Mouse (Mus musculus) kidney, postnatal 0 days (tissue): ENCODE measurements around the gene C1ql1. TPM values are rescaled to one million over a fixed set of nuclear protein-coding genes. Genes with fewer than 3 reads are reported as not detected.

Experiments
- ATAC-seq: fragments of 200-750 bp; cut with Nextera tagmentation; replicated peaks from 2 replicates; pipeline ENCODE4 v1.8.0; 2017; ENCODE audit warnings: low read depth, moderate number of reproducible peaks, moderate TSS enrichment, moderate library complexity; ENCODE audit not compliant: low FRiP score
- DNase-seq: peaks from one replicate; pipeline ENCODE4 v3.0.0-alpha.2; 2016; ENCODE audit warnings: low spot score
- H3K27ac ChIP-seq: fragments of 300-500 bp; sonication (generic); 2 replicates; pipeline ENCODE4 v1.5.1; 2014; ENCODE audit warnings: mild to moderate bottlenecking
- H3K27me3 ChIP-seq: fragments of 300-500 bp; sonication (generic); 2 replicates; pipeline ENCODE4 v1.6.1; 2014; ENCODE audit warnings: low read length, mixed read lengths; ENCODE audit not compliant: insufficient read depth
- H3K36me3 ChIP-seq: fragments of 300-500 bp; sonication (generic); 2 replicates; pipeline ENCODE4 v1.6.1; 2014; ENCODE audit warnings: low read length, mixed read lengths; ENCODE audit not compliant: insufficient read depth
- H3K4me1 ChIP-seq: fragments of 300-500 bp; sonication (generic); replicated peaks from 2 replicates; pipeline ENCODE4 v1.6.1; 2014; ENCODE audit warnings: antibody characterized with exemption, low read length, mixed read lengths; ENCODE audit not compliant: insufficient read depth
- H3K4me2 ChIP-seq: fragments of 300-500 bp; sonication (generic); 2 replicates; pipeline ENCODE4 v1.6.1; 2014; ENCODE audit warnings: mild to moderate bottlenecking, low read length, moderate library complexity, mixed read lengths
- H3K4me3 ChIP-seq: fragments of 300-500 bp; sonication (generic); replicated peaks from 2 replicates; pipeline ENCODE4 v1.5.1; 2014; ENCODE audit warnings: low read depth, low read length
- H3K9ac ChIP-seq: fragments of 300-500 bp; sonication (generic); 2 replicates; pipeline ENCODE4 v1.6.1; 2014; ENCODE audit warnings: low read depth, low read length
- H3K9me3 ChIP-seq: fragments of 300-500 bp; sonication (generic); replicated peaks from 2 replicates; pipeline ENCODE4 v1.6.1; 2016; ENCODE audit warnings: low read length, inconsistent platforms, mixed read lengths
- CTCF ChIP-seq: IDR thresholded peaks from 2 replicates; pipeline ENCODE4 v1.5.1; 2016; ENCODE audit warnings: antibody characterized with exemption, low read depth, mild to moderate bottlenecking, moderate library complexity
- WGBS: fragments of 180-500 bp; shearing (Covaris S2); extraction: QIAGEN DNeasy Blood & Tissue Kit; methylation state at CpG from one replicate; pipeline ENCODE4 v1.1.7; 2014; 5-methylcytosine and 5-hydroxymethylcytosine counted together
- polyA plus RNA-seq: library from polyadenylated mRNA; unstranded; fragments of >200 nt; fragmentation: Nextera tagmentation; extraction: Ambion mirVana; gene quantifications from 2 replicates; pipeline ENCODE4 v1.2.1, GENCODE M21; 2015

The C1ql1 gene
- polyA plus RNA-seq, 1 experiment from 2014 or later, result 2.3 TPM

- Histone ChIP-seq H3K27ac (no peak overlapping the region), H3K9me3 (no peaks in the 10 kb centered on the region), H3K36me3 (no peaks in the 10 kb centered on the region), H3K27me3 (peaks cover 8% of the 10 kb centered on the region; the same call in 1 of the 2 replicates), H3K4me3 (no peak overlapping the region), H3K4me1 (peaks cover 4% of the 10 kb centered on the region; the same call in 1 of the 2 replicates), H3K4me2 (no peak overlapping the region), H3K9ac (no peak overlapping the region)
- no peak for TF ChIP-seq CTCF
- DNase-seq (no peak), ATAC-seq (no peak)
- WGBS, result 68% methylated on average over 3 of the region's 3 CpGs
Measured at GRCm38 (mm10) chr11:102937529-102938182, 8.8 kb downstream of the C1ql1 start.

- no peak overlapping the region for H3K4me2 ChIP-seq
- DNase-seq (peak; percentile 70), ATAC-seq (peak; percentile 25; the same call in 1 of the 2 replicates)
- H3K4me3 ChIP-seq, result no peak overlapping the region
- H3K36me3 ChIP-seq, result no peaks in the 10 kb centered on the region
- H3K27ac ChIP-seq, result no peak overlapping the region
- no peak overlapping the region for H3K9ac ChIP-seq
- TF ChIP-seq CTCF, result no peak
- H3K9me3 ChIP-seq, result no peaks in the 10 kb centered on the region
- 22% methylated on average over 4 of the region's 4 CpGs for WGBS
- peaks cover 4% of the 10 kb centered on the region; the same call in 1 of the 2 replicates for H3K4me1 ChIP-seq
- H3K27me3 ChIP-seq, result 0 out of 2 replicates have a peak, but pooled peaks cover 5% of the 10 kb centered on the region
Measured at GRCm38 (mm10) chr11:102936272-102936671, 10.2 kb downstream of the C1ql1 start.

- 90% methylated on average over 10 of the region's 10 CpGs for WGBS
- no peak overlapping the region for H3K4me3 ChIP-seq
- no peak for ATAC-seq
- H3K9me3 ChIP-seq, result no peaks in the 10 kb centered on the region
- H3K27ac ChIP-seq, result no peak overlapping the region
- H3K4me2 ChIP-seq, result no peak overlapping the region
- no peak for DNase-seq
- H3K36me3 ChIP-seq, result no peaks in the 10 kb centered on the region
- H3K27me3 ChIP-seq, result no peaks in the 10 kb centered on the region
- TF ChIP-seq CTCF, result no peak
- H3K9ac ChIP-seq, result no peak overlapping the region
- H3K4me1 ChIP-seq, result no peaks in the 10 kb centered on the region
Measured at GRCm38 (mm10) chr11:102930672-102931071, 15.8 kb downstream of the C1ql1 start.

GRCm38 (mm10) chr11:102925351-102925717, 21.2 kb downstream of the C1ql1 start:
- peak overlapping the region; percentile 85 for H3K27ac ChIP-seq
- peak; percentile 59 for TF ChIP-seq CTCF
- H3K27me3 ChIP-seq, result no peaks in the 10 kb centered on the region
- H3K4me3 ChIP-seq, result peak overlapping the region; percentile 72
- H3K4me2 ChIP-seq, result peak overlapping the region; percentile 84
- H3K9me3 ChIP-seq, result no peaks in the 10 kb centered on the region
- peak; percentile 65 for ATAC-seq
- 1% methylated on average over 10 of the region's 10 CpGs for WGBS
- DNase-seq, result peak; percentile 73
- H3K9ac ChIP-seq, result peak overlapping the region; percentile 62
- H3K4me1 ChIP-seq, result peaks cover 6% of the 10 kb centered on the region
- H3K36me3 ChIP-seq, result no peaks in the 10 kb centered on the region

- H3K9me3 ChIP-seq, result no peaks in the 10 kb centered on the region
- H3K9ac ChIP-seq, result peak within 1 kb of the TSS; percentile 62
- peak within 1 kb of the TSS; percentile 85 for H3K27ac ChIP-seq
- H3K4me3 ChIP-seq, result peak within 1 kb of the TSS; percentile 72
- H3K36me3 ChIP-seq, result no peaks in the 10 kb centered on the region
- DNase-seq, result peak; percentile 99
- ATAC-seq, result peak; percentile 91
- no peaks in the 10 kb centered on the region for H3K27me3 ChIP-seq
- peaks cover 6% of the 10 kb centered on the region for H3K4me1 ChIP-seq
- WGBS, result under 1% methylated on average over 62 of the region's 62 CpGs
- peak within 1 kb of the TSS; percentile 84 for H3K4me2 ChIP-seq
- no peak for TF ChIP-seq CTCF
Measured at GRCm38 (mm10) chr11:102924557-102925350, 21.7 kb downstream of the C1ql1 start, which contains the start of gene Kif18b. Gene Kif18b (minus strand): TSS chr11:102925124.

- WGBS, result 66% methylated on average over 6 of the region's 6 CpGs
- H3K9ac ChIP-seq, result no peak overlapping the region
- H3K4me2 ChIP-seq, result no peak overlapping the region
- no peak overlapping the region for H3K4me3 ChIP-seq
- TF ChIP-seq CTCF, result no peak
- DNase-seq (no peak), ATAC-seq (no peak)
- no peaks in the 10 kb centered on the region for H3K36me3 ChIP-seq
- H3K27ac ChIP-seq, result no peak overlapping the region
- H3K4me1 ChIP-seq, result peaks cover 6% of the 10 kb centered on the region
- H3K9me3 ChIP-seq, result no peaks in the 10 kb centered on the region
- no peaks in the 10 kb centered on the region for H3K27me3 ChIP-seq
Measured at GRCm38 (mm10) chr11:102921491-102921890, 25.0 kb downstream of the C1ql1 start.
